Mouse (Mus musculus) left cerebral cortex, adult 11 months (tissue): ENCODE measurements at regions not wholly inside any gene's neighbourhood (a gene's known extent, or its start where the extent isn't known, plus 50 kb on each side); places are given as distances from the start of the nearest gene placed in this dataset.

ENCODE experiments used
- DNase-seq: peaks from one replicate; pipeline ENCODE4 v3.0.0; 2022; ENCODE audit warnings: low spot score

DNA sequence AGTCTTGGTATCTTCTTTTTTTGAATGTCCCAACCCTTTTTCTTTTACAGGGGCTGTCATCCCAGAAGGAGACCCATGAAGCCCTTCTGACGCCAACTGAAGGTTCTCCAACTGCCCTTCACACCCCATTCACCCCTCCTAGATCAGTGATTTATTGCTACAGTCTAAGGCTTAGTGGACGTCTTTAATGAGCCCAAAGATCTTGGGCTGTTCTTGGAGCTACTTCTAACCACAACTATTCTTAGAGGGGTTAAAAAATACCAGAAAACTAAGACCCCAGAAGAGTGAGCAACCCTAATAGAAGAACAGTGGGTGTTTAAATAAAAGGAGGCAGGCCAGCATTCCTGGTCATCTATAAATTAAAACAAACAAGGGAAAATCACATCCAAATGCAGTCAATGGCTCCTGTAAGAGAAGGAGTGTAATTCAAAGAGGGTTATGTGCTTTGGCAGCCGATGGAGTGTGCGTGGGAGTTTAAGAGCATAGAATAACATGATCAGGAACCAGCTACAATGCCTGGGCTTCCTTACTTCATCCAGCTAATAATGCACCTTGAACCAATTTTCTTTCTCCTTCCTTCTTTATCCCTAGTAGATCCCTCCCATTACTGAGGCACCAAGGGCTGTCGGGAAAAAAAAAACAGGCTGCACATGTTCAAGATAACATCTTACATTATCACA is 113.3 kb downstream of the Qpct start:
- no peak for DNase-seq

DNA sequence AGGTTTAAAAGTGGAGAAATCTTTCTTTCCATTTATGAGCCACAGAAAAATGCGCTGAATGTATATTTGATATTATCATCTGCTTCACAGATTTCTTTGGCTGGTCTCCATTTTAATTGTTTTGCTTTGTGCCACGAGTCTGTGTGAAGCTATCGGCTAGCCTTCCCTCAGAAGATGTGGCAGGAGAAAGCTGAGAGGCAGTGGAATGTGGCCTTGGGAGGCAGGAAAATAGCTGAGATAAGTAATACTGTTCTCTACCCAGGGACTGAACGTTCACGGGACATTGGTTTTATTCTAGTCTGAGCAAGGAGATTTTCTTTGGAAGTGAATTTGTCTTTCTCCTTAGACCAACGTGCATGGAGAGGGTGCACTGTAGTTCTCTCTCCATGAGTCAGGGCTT is 112.3 kb downstream of the Qpct start:
- no peak for DNase-seq

DNA sequence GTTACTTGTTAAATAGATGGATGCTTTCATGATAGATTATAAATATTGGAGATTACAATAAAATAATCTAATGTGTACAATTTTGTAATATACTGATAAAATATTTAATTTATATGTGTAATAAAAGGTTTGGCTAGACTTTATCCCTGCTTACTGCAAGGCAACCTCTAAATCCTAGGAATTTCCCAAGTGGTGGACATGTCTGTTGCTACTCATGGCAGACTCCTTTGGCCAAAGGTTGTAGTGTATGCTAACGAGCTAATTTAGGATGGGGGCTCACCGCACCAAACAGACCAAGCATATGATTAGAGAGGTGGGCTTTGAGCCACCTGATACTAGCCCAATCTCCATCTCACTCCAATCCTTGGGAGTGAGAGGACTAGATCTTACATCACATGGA is 102.4 kb downstream of the Qpct start:
- DNase-seq: no peak

DNA sequence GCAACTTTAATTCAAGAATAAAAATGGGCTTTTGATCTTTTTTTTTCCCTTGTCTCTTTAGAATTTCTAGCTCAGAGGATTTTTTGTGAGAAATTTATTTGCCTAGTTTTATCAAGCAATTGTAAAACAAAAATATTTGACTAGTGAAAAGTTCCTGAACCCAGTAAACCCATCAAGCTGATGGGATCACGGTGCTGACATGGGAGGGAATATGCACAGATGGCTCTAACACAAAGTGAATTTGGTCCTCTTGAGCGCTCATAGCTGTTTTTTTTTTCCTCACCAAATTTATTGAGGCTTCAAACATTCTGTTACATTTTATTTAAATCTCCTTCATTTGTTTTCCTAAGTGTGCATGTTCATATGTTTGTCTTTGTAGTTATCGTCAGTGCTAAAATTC is 101.1 kb downstream of the Qpct start:
- no peak for DNase-seq

DNA sequence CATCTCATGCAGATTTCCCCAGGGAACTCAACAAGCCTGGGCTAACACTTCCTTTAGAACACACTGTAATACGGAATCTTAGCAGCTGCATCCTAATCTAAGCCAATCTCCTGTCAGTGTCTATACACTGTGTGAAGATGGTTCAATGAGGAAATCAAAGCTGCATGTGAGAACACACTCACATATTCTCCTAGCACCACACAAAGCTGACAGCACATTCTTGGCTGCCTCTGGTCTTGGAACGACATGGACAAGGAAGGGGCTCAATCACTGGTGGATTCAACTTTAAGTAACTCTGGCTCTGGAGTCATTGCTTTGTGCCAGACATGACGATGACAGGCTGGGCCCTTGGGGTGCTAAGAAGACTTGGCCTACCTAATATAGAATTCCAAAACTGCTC is 96.2 kb downstream of the Qpct start:
- no peak for DNase-seq

DNA sequence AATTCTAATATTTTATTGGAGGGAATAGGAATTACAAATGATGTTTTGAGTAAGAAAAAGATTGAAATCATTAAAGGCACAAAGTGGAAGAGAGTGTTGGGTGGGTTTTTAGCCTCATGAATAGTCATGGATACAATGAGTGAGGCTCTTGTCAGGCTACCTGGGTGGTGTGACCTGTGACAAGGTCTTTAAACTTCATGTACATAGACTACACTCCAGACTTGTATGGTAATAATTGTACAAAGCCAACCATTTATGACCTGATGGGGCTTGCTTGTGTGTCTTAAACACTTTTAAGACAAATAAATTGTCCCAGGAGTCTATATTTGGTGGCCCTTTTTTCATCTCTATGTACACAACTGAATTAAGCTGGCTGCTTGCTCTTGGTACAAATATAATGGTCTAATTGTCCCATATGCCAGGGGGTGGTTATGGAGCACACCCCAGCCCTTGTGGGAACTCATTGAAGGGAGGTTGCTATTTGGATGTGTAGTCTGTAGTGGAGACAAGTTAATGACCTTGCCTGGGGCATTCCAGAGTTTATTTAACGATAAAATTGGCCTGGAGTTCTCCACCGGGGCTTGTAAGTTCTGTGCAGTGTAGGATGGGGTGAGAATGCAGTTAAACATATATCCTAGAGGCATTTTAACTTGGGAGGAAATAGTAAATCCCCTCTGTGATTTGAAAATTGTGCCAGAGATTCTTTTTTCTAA is 93.4 kb downstream of the Qpct start:
- DNase-seq: no peak

DNA sequence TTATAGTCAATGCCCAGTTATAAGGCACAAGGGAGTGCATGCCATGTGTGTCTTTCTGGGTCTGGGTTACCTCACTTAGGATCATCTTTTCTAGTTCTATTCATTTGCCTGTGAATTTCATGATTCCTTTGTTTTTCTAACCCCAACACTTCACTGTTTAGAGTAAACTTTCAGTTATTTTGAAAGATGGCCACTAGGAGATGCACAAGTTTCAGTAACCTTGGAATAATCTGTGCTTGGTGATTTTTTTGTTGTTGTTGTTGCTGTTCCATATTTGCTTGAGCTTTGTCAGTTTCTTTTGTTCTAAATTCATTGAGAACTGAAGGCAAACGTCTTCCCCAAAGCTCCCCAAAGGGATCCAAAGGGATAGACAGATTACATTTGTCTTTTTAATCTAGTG is 91.3 kb downstream of the Qpct start:
- no peak for DNase-seq
